Mouse (Mus musculus) testis, postnatal 14 days (tissue): ENCODE results near the gene Zbtb20.

Experiments used
- DNase-seq: peaks from one replicate; pipeline ENCODE4 v3.0.0; 2021; ENCODE audit warnings: low spot score

Zbtb20 gene

DNA sequence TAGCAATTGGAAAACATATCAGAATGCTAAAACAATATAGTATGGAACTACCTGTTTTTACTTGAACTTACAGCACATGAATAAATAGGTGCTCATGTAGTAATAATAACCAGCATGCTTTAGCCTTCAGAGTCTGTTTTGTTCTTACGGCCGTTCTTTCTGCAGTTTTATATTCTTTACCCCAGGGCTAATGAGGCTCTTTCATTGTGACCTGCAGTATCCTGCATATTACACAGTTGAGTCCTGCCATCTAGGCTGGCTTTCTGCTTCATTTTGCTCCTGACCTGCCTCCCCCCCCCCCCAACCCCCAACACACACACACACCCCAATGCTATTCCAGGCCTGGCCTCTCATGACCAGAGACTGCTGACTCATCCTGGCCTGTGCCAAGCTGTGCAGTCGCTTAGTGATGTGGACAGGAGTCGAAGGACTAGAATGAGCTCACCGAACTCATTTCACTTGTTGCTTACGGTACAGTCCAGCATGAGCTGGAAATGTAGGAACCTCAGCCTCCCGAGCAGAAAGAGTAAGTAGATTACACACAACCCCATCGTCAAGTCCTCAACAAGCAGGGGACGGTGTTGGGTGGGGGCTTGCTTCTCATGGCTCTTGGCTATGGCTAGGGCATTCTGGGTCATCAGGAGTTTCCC lies 487.1 kb downstream of the Zbtb20 start:
- peak; percentile 60 for DNase-seq

GRCm38 (mm10) chr16:43363316-43363715 lies 487.6 kb downstream of the Zbtb20 start:
- no peak for DNase-seq

GRCm38 (mm10) chr16:43363751-43364515 lies 488.3 kb downstream of the Zbtb20 start:
- DNase-seq: peak; percentile 59

DNA sequence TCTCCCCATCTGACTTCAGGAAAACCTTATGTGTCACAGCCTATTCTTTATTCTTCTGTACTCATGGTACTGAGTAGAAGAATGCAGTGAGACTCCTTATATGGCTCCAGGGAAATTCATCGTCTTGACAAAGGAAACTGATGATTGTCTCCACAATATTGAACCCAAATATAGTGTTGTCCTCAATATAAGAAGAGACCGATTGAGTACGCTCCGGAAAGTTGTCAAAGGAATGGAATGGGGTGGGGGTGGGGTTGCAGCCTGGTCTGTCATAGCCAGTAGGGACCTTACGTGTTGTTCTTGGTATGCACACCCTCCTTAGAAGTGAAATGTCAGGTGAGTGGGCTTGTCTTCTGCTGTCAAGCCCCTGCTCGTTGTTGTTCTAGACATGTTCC lies 488.8 kb downstream of the Zbtb20 start:
- DNase-seq: no peak

DNA sequence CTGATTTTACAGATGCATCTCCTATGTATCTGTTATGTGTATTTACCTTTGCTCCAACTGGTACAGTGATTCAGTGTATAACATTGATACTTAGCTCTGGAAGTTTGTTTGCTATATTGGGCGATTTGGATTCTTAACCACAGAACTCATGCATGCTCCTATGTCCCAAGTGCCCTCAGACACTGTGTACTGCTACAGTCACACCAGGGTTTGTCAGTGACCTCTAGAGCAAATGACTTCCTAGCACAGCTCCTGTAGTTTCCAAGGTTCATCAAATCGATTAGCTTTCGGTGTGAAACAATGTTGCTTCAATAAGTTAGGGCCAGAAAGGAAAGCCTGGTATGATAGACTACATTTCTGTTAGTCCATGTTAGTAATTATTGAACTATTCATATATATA lies 489.6 kb downstream of the Zbtb20 start:
- DNase-seq: no peak

- peak; percentile 14 for DNase-seq
Measured at GRCm38 (mm10) chr16:43370496-43371020, 494.9 kb downstream of the Zbtb20 start.

DNA sequence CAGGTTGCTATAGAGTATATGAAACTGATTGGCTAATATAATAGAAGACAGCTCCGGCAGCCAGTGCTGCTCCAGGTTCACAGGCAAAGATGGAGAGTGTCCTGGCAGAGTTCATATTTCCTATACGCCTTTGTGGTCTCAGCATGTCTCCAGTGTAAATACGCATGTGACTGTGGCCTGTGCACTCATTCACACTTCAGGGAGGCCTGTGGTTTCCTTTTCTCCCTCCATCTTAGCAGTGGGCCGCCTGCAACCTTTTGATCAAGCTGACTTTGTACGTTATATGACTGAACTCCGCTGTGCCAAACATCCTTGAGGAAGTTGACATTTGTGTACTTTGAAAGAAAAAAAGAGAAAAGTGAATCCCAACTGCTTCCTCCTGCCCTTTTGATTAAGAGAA lies 501.1 kb downstream of the Zbtb20 start:
- DNase-seq: no peak

DNA sequence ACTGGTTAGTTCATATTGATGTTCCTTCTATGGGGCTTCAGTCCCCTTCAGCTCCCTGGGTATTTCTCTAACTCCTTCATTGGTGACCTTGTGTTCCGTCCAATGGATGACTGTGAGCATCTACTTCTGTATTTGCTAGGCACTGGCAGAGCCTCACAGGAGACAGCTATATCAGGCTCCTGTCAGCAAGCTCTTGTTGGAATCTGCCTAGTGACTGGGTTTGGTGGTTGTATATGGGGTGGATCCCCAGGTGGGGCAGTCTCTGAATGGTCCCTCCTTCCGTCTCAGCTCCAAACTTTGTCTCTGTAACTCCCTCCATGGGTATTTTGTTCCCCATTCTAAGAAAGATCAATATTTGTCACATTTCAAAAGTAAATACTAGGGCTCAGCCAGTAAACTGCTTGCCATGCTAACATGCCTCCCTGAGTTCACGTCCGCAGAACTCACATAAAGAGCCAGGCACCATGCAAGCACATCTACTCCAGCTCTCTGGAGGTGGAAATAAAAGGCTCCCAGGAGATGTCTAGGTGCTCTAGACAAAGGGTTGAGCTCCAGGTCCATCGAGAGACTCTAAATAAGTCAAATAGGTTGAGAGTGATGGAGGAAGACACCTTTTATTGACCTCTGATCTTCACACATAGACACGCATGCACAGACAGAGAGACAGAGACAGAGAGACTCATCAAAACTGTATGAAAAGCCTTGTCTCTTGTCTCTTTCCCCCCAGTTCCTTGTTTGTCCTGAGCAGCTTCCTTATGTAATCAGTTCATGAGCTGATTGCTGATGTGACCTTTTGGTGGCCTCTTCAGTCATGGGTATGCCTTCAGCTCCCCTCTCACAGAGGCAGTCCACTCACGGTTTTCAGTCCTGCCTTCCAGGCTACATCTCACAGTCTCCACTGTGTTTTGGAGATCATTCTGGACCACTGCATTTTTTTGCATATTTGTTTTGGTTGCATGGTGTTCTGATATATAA lies 504.0 kb downstream of the Zbtb20 start:
- DNase-seq: no peak

- DNase-seq: no peak
Measured at GRCm38 (mm10) chr16:43381183-43381582, 505.5 kb downstream of the Zbtb20 start.

- no peak for DNase-seq
Measured at GRCm38 (mm10) chr16:43383149-43383740, 507.6 kb downstream of the Zbtb20 start.

DNA sequence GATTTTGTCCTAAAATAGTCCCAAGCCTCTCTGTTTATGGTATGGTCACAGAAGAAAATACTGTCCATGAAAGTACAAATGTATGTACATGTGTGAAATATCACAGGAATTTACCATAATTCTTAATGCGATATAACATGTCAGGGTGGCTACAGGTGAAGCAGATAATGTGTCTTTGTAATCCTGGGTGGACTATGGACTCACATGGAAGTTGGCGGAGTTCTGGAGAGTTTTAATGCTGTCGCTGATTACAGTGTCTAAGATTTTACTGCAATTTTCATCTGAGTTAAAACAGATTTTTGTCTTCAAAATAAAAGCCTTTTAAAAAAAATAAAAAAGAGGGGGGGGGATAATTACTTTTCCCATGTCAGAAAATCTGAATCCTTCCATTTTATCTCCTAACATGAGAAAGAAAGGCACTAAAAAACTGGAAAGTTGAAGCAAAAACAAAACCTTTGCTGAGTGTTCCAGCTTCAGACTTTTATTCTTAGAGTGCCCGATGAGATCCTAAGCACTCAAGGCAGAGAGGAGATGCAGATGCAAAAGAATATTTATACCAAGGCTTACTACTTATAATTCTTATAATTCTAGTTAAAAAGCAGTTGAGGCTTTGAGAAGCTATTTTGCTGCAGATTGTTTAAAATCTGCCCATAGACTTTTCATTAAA lies 509.4 kb downstream of the Zbtb20 start:
- no peak for DNase-seq

DNA sequence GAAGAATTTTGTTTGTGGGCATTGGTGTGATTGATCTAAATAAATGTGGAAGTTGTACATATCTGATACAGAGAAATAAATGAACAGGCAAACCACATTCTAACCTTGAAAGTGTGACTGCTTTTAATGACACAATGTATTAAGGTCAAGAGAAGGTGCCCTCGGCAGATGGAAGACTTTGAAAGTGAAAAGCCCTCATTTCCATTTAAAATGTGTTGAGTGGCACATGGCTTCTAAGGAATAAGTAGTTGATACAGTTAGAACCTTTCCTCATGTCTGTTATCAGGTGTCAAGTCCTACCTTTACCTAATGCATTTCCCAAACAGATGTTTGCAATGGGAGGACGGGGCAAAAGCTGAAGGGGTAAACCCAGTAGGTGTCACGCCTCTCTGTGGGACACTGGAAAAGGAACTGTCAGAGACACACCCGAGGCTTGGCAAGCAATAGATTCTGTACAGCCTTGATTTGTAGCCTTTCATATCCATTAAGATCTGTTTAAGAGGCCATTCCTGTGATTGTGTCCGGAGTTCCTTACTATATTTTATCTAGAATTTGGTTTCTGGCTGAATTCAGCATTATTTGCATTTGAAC lies 510.0 kb downstream of the Zbtb20 start:
- no peak for DNase-seq

- DNase-seq: no peak
Measured at GRCm38 (mm10) chr16:43386426-43386825, 510.7 kb downstream of the Zbtb20 start.

GRCm38 (mm10) chr16:43388389-43388788 lies 512.7 kb downstream of the Zbtb20 start:
- no peak for DNase-seq

- no peak for DNase-seq
Measured at GRCm38 (mm10) chr16:43390387-43390786, 514.7 kb downstream of the Zbtb20 start.

- DNase-seq: no peak
Measured at GRCm38 (mm10) chr16:43393382-43393781, 517.7 kb downstream of the Zbtb20 start.

DNA sequence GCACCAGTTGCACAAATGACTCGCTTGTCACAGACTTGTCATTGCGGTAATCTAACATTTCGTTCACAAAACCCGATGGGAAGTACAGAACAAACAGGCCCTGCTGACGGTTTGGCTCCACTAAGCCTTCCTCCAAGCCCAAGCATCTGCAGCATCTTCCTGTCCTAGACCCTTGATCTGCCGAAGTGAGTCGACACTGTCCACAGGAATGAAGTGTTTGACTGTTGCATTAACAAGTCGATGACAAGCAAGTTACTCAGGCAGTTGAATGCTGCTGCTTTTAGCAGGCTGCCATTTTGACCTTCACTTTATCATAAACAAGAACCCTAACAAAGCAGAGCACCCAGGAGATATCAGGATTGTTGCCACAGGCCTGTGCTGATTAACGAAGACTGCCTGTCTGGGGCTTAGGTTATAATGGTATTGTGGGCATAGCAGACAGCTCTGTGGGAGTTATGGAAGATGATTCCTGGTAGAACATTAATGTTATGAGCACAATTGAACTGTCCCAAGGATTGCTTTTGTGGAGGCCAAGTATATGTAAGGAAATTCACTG lies 518.4 kb downstream of the Zbtb20 start:
- DNase-seq: no peak

GRCm38 (mm10) chr16:43394760-43395159 lies 519.1 kb downstream of the Zbtb20 start:
- DNase-seq: no peak

DNA sequence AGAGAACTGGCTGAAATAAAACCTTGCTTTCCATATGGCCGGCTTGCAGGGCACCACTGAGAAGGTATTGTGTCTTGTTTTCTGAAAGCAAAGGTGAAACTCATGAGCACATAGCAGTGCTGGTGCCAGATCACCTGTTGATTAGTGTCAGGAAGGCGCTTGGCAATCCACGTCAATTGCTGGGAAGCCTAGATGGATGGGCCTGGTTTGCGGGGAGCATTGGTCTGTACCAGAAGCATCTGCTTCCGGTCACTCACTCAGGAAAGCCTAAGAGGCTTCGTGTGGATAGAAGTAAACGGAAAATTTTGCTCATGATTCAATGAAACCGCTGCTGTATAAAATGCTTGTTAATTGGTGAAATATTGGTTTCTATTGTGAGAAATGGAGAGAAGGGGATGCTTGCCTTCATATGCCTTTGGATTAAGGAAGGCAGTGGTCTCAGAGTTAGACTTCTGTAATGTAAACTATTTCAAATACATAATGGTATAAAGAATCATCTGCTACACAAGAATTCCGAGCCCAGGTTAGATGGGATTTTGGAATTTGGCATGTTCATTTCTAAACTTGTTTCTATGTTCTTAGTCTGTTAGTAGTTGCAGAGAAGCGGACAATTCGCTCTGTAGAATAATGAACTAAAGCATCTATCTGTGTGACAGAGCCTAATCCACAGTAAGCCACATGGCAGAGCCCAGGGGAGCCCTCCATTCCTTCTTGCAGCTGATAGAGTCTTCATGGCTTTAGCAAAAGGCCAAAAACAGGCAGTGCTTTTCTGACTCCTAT lies 521.4 kb downstream of the Zbtb20 start:
- DNase-seq: no peak
